Mouse (Mus musculus): ENCODE data around the gene Atp6v1e1. TPM values are rescaled to one million over a fixed set of nuclear protein-coding genes. Genes with fewer than 3 reads are reported as not detected.
"Not testable (repeated sequence)": the region's sequence is repeated elsewhere in the genome, so short reads cannot be mapped to it uniquely, and the experiment has no call there.

Gene Atp6v1e1
- polyA plus RNA-seq, 1 experiment from 2014 or later: 166 TPM

- Histone ChIP-seq H3K9me3 (0 out of 2 replicates have a peak, but pooled peaks cover 4% of the 10 kb centered on the region), H3K4me3 (peak within 1 kb of the TSS; percentile 98), H3K27ac (peak within 1 kb of the TSS; percentile 99), H3K4me1 (replicated peaks) (peaks cover 18% of the 10 kb centered on the region), H3K27me3 (ENCODE audit: insufficient read depth, poor library complexity, severe bottlenecking) (no peaks in the 10 kb centered on the region), H3K36me3 (peaks cover 22% of the 10 kb centered on the region)
- DNase-seq (ENCODE audit: low spot score): peak; percentile 97
- WGBS: 5% methylated on average over 40 of the region's 40 CpGs
These were observed 13.1 kb upstream of the Atp6v1e1 start, which contains the start of gene Bcl2l13 for GRCm38 (mm10) chr6:120835474-120836374. Bcl2l13 (plus strand) TSS chr6:120836212.

- H3K4me3 ChIP-seq: no peak overlapping the region
- no peaks in the 10 kb centered on the region for H3K27me3 ChIP-seq (ENCODE audit: insufficient read depth, poor library complexity, severe bottlenecking)
- H3K27ac ChIP-seq: no peak overlapping the region
- H3K4me1 ChIP-seq (replicated peaks): peaks cover 18% of the 10 kb centered on the region
- DNase-seq (ENCODE audit: low spot score): no peak
- peaks cover 13% of the 10 kb centered on the region for H3K36me3 ChIP-seq
- 0 out of 2 replicates have a peak, but pooled peaks cover 4% of the 10 kb centered on the region for H3K9me3 ChIP-seq
- 92% methylated on average over 4 of the region's 4 CpGs for WGBS
These were observed 12.3 kb upstream of the Atp6v1e1 start for GRCm38 (mm10) chr6:120834766-120835321.

GRCm38 (mm10) chr6:120832097-120832496 lies 9.5 kb upstream of the Atp6v1e1 start:
- no peak for DNase-seq (ENCODE audit: low spot score)
- peaks cover 12% of the 10 kb centered on the region for H3K4me1 ChIP-seq (replicated peaks)
- H3K27ac ChIP-seq: no peak overlapping the region
- H3K27me3 ChIP-seq (ENCODE audit: insufficient read depth, poor library complexity, severe bottlenecking): no peaks in the 10 kb centered on the region
- WGBS: 71% methylated on average over 4 of the region's 4 CpGs
- no peaks in the 10 kb centered on the region for H3K36me3 ChIP-seq
- no peak overlapping the region for H3K4me3 ChIP-seq
- no peaks in the 10 kb centered on the region for H3K9me3 ChIP-seq

- H3K9me3 ChIP-seq: no peaks in the 10 kb centered on the region
- 75% methylated on average over 4 of the region's 4 CpGs for WGBS
- no peak for DNase-seq (ENCODE audit: low spot score)
- H3K27ac ChIP-seq: 0 out of 2 replicates have a peak overlapping the region, but pooled peaks have one; percentile 24
- H3K4me3 ChIP-seq: no peak overlapping the region
- no peaks in the 10 kb centered on the region for H3K36me3 ChIP-seq
- H3K27me3 ChIP-seq (ENCODE audit: insufficient read depth, poor library complexity, severe bottlenecking): no peaks in the 10 kb centered on the region
- 0 out of 2 replicates have a peak, but pooled peaks cover 4% of the 10 kb centered on the region for H3K4me1 ChIP-seq (replicated peaks)
These were observed 8.4 kb upstream of the Atp6v1e1 start for GRCm38 (mm10) chr6:120830866-120831608.

- Histone ChIP-seq H3K36me3 (no peaks in the 10 kb centered on the region), H3K27ac (no peak overlapping the region), H3K4me3 (no peak overlapping the region), H3K4me1 (replicated peaks) (no peaks in the 10 kb centered on the region), H3K27me3 (ENCODE audit: insufficient read depth, poor library complexity, severe bottlenecking) (no peaks in the 10 kb centered on the region), H3K9me3 (no peaks in the 10 kb centered on the region)
- DNase-seq (ENCODE audit: low spot score): no peak
- 60% methylated on average over 1 of the region's 1 CpGs for WGBS
These were observed 7.5 kb upstream of the Atp6v1e1 start for GRCm38 (mm10) chr6:120830056-120830455.

GRCm38 (mm10) chr6:120822937-120823614 lies 483 bp upstream of the Atp6v1e1 start:
- DNase-seq (ENCODE audit: low spot score): no peak
- H3K4me3 ChIP-seq: peak overlapping the region; percentile 86; the same call in 1 of the 2 replicates

GRCm38 (mm10) chr6:120821715-120822114 lies 878 bp downstream of the Atp6v1e1 start:
- DNase-seq (ENCODE audit: low spot score): no peak
- H3K9me3 ChIP-seq: peaks cover 8% of the 10 kb centered on the region
- H3K4me1 ChIP-seq (replicated peaks): peaks cover 13% of the 10 kb centered on the region
- no peaks in the 10 kb centered on the region for H3K27me3 ChIP-seq (ENCODE audit: insufficient read depth, poor library complexity, severe bottlenecking)
- peaks cover 31% of the 10 kb centered on the region for H3K36me3 ChIP-seq
- H3K4me3 ChIP-seq: peak overlapping the region; percentile 86
- peak overlapping the region; percentile 85; the same call in 1 of the 2 replicates for H3K27ac ChIP-seq
- 54% methylated on average over 5 of the region's 5 CpGs for WGBS

More at GRCm38 (mm10) chr6:120822937-120823614, 483 bp upstream of the Atp6v1e1 start:
- H3K27me3 ChIP-seq (ENCODE audit: insufficient read depth, poor library complexity, severe bottlenecking): no peaks in the 10 kb centered on the region
- H3K9me3 ChIP-seq: no peaks in the 10 kb centered on the region
- H3K36me3 ChIP-seq: peaks cover 19% of the 10 kb centered on the region
- H3K4me1 ChIP-seq (replicated peaks): peaks cover 13% of the 10 kb centered on the region
- H3K27ac ChIP-seq: peak overlapping the region; percentile 66
- 77% methylated on average over 10 of the region's 10 CpGs for WGBS

- Histone ChIP-seq H3K36me3 (peaks cover 31% of the 10 kb centered on the region), H3K4me1 (replicated peaks) (peaks cover 13% of the 10 kb centered on the region), H3K27me3 (ENCODE audit: insufficient read depth, poor library complexity, severe bottlenecking) (no peaks in the 10 kb centered on the region), H3K27ac (no peak overlapping the region), H3K9me3 (peaks cover 8% of the 10 kb centered on the region), H3K4me3 (peak overlapping the region; percentile 86; the same call in 1 of the 2 replicates)
- WGBS: 92% methylated on average over 1 of the region's 1 CpGs
- DNase-seq (ENCODE audit: low spot score): no peak
These were observed 1.7 kb downstream of the Atp6v1e1 start for GRCm38 (mm10) chr6:120820941-120821340.

- H3K27me3 ChIP-seq (ENCODE audit: insufficient read depth, poor library complexity, severe bottlenecking): no peaks in the 10 kb centered on the region
- H3K27ac ChIP-seq: no peak overlapping the region
- no peak for DNase-seq (ENCODE audit: low spot score)
- H3K4me3 ChIP-seq: no peak overlapping the region
- peaks cover 8% of the 10 kb centered on the region for H3K9me3 ChIP-seq
- peaks cover 31% of the 10 kb centered on the region for H3K36me3 ChIP-seq
- H3K4me1 ChIP-seq (replicated peaks): peaks cover 13% of the 10 kb centered on the region
- 91% methylated on average over 5 of the region's 5 CpGs for whole genome bisulfite sequencing
These were observed 2.4 kb downstream of the Atp6v1e1 start for GRCm38 (mm10) chr6:120820144-120820543.

- Histone ChIP-seq H3K4me1 (replicated peaks) (peaks cover 13% of the 10 kb centered on the region), H3K27ac (no peak overlapping the region), H3K36me3 (peaks cover 31% of the 10 kb centered on the region), H3K9me3 (peaks cover 8% of the 10 kb centered on the region), H3K27me3 (ENCODE audit: insufficient read depth, poor library complexity, severe bottlenecking) (no peaks in the 10 kb centered on the region), H3K4me3 (no peak overlapping the region)
- 97% methylated on average over 2 of the region's 2 CpGs for WGBS
- DNase-seq (ENCODE audit: low spot score): no peak
These were observed 3.3 kb downstream of the Atp6v1e1 start for GRCm38 (mm10) chr6:120819294-120819693.

- not testable (repeated sequence) for DNase-seq (ENCODE audit: low spot score); H3K4me3 ChIP-seq; H3K27me3 ChIP-seq (ENCODE audit: insufficient read depth, poor library complexity, severe bottlenecking); H3K9me3 ChIP-seq; H3K27ac ChIP-seq; H3K4me1 ChIP-seq (replicated peaks)
- H3K36me3 ChIP-seq: peaks cover 55% of the 10 kb centered on the region
- WGBS: 98% methylated on average over 10 of the region's 10 CpGs
These were observed 10.6 kb downstream of the Atp6v1e1 start for GRCm38 (mm10) chr6:120811999-120812398.

GRCm38 (mm10) chr6:120807738-120808081 lies 14.9 kb downstream of the Atp6v1e1 start:
- Histone ChIP-seq H3K9me3 (no peaks in the 10 kb centered on the region), H3K27me3 (ENCODE audit: insufficient read depth, poor library complexity, severe bottlenecking) (no peaks in the 10 kb centered on the region), H3K27ac (no peak overlapping the region), H3K4me1 (replicated peaks) (no peaks in the 10 kb centered on the region), H3K36me3 (peaks cover 96% of the 10 kb centered on the region), H3K4me3 (no peak overlapping the region)
- WGBS: 98% methylated on average over 4 of the region's 4 CpGs
- no peak for DNase-seq (ENCODE audit: low spot score)

Measured in hindbrain, embryonic 10.5 days (tissue).